Mouse (Mus musculus): ENCODE results near the gene Cdk15. TPM values are rescaled to one million over a fixed set of nuclear protein-coding genes. Genes with fewer than 3 reads are reported as not detected.
A peak's percentile ranks its signal among the peaks of the same experiment; 100 is the strongest.

The Cdk15 gene
- polyA plus RNA-seq, 1 experiment from 2014 or later, result not detected

DNA sequence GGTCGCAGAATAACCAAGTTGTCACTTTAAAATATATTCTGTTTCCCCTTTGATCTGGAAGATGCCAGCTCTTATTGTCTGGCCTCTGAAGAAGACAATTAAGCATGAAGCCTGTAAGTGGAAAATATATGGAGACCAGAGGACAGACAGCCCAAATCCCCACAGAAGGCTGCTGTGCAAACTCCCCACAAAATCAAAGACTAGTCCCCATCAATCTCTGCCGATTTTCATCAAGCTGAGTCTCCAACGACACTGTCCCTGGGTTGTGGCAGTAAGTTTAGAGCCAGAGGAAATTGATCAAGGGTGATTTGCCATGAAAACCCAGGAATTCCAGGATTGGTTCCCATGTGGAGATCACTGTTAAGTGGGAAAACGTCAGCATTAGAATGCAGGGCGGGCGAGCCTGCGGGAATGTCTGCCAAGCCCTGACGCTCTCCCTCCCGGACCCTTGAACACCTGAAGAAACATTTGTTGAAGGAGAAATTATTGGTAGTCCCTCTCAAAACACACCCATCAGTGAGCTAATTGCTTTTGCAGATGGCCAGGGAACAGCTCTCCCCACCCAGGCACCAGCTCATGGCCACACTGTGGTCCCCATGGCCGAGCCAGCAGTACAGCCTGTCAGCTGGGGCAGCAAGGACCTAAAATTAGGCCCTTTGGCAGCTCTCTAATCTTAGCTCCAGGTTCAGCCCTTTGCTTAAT, 77.3 kb downstream of the Cdk15 start:
- H3K4me3 ChIP-seq (replicated peaks), result no peak overlapping the region
- H3K9ac ChIP-seq, result no peak overlapping the region
- H3K27me3 ChIP-seq, result no peaks in the 10 kb centered on the region
- H3K4me1 ChIP-seq (replicated peaks), result no peaks in the 10 kb centered on the region
- ATAC-seq (ENCODE audit: low read depth) (no peak), DNase-seq (no peak)
- 67% methylated on average over 10 of the region's 10 CpGs for WGBS (ENCODE audit: insufficient replicate concordance)
- no peak overlapping the region for H3K27ac ChIP-seq
- H3K36me3 ChIP-seq, result no peaks in the 10 kb centered on the region
- H3K4me2 ChIP-seq, result no peak overlapping the region
- no peaks in the 10 kb centered on the region for H3K9me3 ChIP-seq (replicated peaks)

DNA sequence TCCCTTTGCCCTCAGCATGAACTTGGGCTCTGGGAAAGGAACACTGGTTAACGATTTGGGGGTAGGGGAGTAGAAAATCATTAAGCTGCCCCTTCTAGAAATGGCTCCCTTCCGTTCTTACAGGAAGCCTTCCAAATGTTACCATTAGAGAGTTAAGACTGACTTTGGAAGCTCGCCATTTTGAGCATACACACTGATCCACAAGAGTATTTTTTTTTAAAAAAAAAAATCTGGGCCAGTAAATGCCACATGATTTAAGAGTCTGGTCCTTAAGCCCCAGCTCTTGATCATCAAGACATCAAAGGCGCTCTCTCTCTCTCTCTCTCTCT, 77.8 kb downstream of the Cdk15 start:
- no peaks in the 10 kb centered on the region for H3K36me3 ChIP-seq
- H3K9ac ChIP-seq, result no peak overlapping the region
- DNase-seq (no peak), ATAC-seq (ENCODE audit: low read depth) (no peak)
- no peaks in the 10 kb centered on the region for H3K4me1 ChIP-seq (replicated peaks)
- 50% methylated on average over 4 of the region's 4 CpGs for WGBS (ENCODE audit: insufficient replicate concordance)
- no peak overlapping the region for H3K4me3 ChIP-seq (replicated peaks)
- no peaks in the 10 kb centered on the region for H3K27me3 ChIP-seq
- no peak overlapping the region for H3K4me2 ChIP-seq
- no peak overlapping the region for H3K27ac ChIP-seq
- H3K9me3 ChIP-seq (replicated peaks), result no peaks in the 10 kb centered on the region

DNA sequence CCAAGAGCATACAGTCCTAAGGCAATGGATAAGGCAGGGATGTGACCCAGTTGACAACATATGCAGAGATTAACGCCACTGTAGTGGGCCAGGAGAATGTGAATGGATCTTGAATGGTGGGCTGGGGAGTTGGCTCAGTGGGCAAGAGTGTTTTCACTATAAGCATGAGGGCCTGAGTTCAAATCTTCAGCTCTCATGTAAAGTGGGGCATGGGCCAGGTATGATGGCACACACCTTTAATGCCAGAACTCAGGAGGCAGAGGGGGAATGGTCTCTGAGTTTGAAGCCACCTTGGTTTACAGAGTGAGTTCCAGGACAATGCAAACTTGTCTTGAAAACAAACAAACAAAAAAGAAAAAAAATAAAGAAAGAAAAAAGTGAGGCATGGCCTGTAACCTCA, 79.5 kb downstream of the Cdk15 start:
- Histone ChIP-seq H3K4me1 (replicated peaks) (peaks cover 5% of the 10 kb centered on the region; the same call in 1 of the 2 replicates), H3K27me3 (no peaks in the 10 kb centered on the region), H3K36me3 (no peaks in the 10 kb centered on the region), H3K27ac (no peak overlapping the region), H3K4me3 (replicated peaks) (no peak overlapping the region), H3K9me3 (replicated peaks) (no peaks in the 10 kb centered on the region), H3K9ac (no peak overlapping the region), H3K4me2 (no peak overlapping the region)
- ATAC-seq (ENCODE audit: low read depth) (no peak), DNase-seq (no peak)
- WGBS (ENCODE audit: insufficient replicate concordance), result 66% methylated on average over 1 of the region's 1 CpGs

DNA sequence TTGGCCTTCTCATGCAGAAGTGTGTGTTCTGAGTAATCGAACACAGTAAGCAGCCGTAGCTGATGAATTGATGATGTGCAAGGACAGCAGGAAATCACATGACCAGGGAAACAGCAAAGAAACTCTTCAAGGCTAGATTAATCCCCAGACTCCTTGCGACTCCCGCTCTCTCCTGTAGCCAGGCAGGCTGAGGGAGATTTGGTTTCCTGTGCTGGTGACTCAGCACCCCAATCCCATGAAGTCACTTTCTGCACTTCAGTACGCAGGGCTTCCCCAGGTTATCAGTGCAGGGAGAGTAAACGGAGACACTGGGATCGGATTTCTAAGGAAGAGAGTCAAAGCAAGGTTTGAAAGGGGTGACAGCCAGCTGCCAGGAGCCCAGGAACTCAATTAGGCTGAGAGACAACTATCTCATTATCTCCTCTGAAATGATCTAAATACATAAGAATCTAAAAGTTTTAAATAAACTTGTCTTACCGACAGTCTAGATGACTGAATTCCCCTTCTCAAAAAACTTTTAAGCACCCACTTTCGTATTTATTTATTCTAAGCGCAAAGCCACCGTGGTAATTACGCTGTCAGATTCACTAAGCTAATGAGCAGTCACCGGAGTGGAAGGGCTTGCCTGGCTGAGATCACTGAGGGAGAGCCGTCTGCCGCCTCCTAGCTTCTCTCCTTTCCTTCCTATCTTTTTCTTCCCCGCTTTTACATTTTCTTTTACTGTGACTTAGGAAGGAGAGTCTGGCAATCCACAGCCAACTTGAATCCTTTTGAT, 84.3 kb downstream of the Cdk15 start:
- no peak overlapping the region for H3K9ac ChIP-seq
- 20% methylated on average over 16 of the region's 16 CpGs for WGBS (ENCODE audit: insufficient replicate concordance)
- H3K36me3 ChIP-seq, result no peaks in the 10 kb centered on the region
- H3K4me3 ChIP-seq (replicated peaks), result no peak overlapping the region
- ATAC-seq (ENCODE audit: low read depth) (no peak), DNase-seq (no peak)
- H3K4me2 ChIP-seq, result no peak overlapping the region
- no peaks in the 10 kb centered on the region for H3K27me3 ChIP-seq
- no peak overlapping the region for H3K27ac ChIP-seq
- H3K4me1 ChIP-seq (replicated peaks), result peaks cover 5% of the 10 kb centered on the region; the same call in 1 of the 2 replicates
- no peaks in the 10 kb centered on the region for H3K9me3 ChIP-seq (replicated peaks)

DNA sequence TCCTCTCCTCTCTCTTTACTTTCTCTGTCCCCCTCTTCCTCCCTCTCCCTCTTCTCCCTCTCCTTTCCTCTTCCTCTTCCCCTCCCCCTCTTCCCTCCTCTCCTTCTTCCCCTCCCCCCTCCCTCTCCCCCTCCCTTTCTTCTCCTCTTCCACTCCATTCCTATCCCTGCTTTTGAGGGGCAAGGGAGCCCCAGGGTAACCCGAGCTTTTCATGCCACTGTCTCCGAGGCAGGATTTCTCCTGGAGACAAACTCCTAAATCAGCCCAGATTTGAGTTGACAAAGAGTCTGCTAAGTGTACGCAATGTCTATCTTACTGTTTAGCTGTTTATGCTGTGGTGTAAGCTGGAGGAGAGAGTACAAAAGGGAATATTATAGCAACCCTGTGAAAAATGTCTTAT, 85.0 kb downstream of the Cdk15 start:
- Histone ChIP-seq H3K4me3 (replicated peaks) (no peak overlapping the region), H3K4me1 (replicated peaks) (peaks cover 5% of the 10 kb centered on the region; the same call in 1 of the 2 replicates), H3K27me3 (no peaks in the 10 kb centered on the region), H3K9me3 (replicated peaks) (no peaks in the 10 kb centered on the region), H3K4me2 (no peak overlapping the region), H3K27ac (no peak overlapping the region), H3K36me3 (no peaks in the 10 kb centered on the region), H3K9ac (no peak overlapping the region)
- DNase-seq, result no peak
- 40% methylated on average over 3 of the region's 3 CpGs for WGBS (ENCODE audit: insufficient replicate concordance)
- ATAC-seq (ENCODE audit: low read depth), result no peak

DNA sequence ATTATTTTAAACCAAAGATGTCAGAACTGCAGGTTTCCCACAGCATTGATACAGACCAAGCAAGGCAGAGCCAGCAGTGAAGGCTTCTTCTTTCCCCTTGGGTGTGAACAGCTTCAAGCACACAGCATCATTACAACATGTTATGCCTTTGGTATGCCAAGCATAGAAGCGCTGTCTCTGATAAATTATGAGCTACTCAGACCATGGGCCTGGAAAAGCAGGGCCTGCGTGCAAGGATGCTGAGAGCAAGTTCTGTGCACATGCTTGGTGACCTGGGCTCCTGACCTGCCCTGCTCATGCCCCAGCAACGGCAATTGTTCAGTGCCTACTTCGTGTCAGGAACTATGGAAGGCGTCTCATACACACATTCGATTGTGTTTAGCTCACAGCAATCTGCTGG, 85.4 kb downstream of the Cdk15 start:
- WGBS (ENCODE audit: insufficient replicate concordance), result 70% methylated on average over 6 of the region's 6 CpGs
- no peak overlapping the region for H3K4me2 ChIP-seq
- DNase-seq, result no peak
- H3K4me3 ChIP-seq (replicated peaks), result no peak overlapping the region
- no peaks in the 10 kb centered on the region for H3K36me3 ChIP-seq
- peaks cover 5% of the 10 kb centered on the region; the same call in 1 of the 2 replicates for H3K4me1 ChIP-seq (replicated peaks)
- H3K9ac ChIP-seq, result no peak overlapping the region
- no peak overlapping the region for H3K27ac ChIP-seq
- H3K9me3 ChIP-seq (replicated peaks), result no peaks in the 10 kb centered on the region
- H3K27me3 ChIP-seq, result no peaks in the 10 kb centered on the region
- no peak for ATAC-seq (ENCODE audit: low read depth)

DNA sequence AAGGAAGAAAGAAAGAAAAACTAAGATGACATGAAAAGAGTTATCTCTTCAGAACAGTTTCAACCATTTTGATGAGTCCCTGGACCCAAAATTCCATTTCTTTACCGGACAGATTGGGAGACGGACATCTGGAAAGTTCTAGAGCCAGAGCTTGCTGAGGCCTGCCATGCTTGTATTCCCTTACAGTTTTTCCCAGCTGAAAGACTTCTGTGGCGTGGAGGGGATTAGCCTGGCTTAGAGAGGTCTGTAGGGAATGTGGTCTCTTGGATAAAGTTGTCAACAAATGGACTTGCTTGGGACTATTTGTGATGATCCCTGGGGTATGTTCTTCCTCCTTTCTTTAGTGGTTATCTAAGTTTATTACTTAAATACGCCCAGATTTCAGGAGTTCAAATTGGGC, 96.0 kb downstream of the Cdk15 start:
- Histone ChIP-seq H3K4me3 (replicated peaks) (no peak overlapping the region), H3K36me3 (no peaks in the 10 kb centered on the region), H3K9me3 (replicated peaks) (no peaks in the 10 kb centered on the region), H3K9ac (no peak overlapping the region), H3K27me3 (no peaks in the 10 kb centered on the region), H3K27ac (no peak overlapping the region), H3K4me2 (no peak overlapping the region), H3K4me1 (replicated peaks) (0 out of 2 replicates have a peak, but pooled peaks cover 8% of the 10 kb centered on the region)
- ATAC-seq (ENCODE audit: low read depth) (no peak), DNase-seq (no peak)
- 60% methylated on average over 4 of the region's 4 CpGs for WGBS (ENCODE audit: insufficient replicate concordance)

DNA sequence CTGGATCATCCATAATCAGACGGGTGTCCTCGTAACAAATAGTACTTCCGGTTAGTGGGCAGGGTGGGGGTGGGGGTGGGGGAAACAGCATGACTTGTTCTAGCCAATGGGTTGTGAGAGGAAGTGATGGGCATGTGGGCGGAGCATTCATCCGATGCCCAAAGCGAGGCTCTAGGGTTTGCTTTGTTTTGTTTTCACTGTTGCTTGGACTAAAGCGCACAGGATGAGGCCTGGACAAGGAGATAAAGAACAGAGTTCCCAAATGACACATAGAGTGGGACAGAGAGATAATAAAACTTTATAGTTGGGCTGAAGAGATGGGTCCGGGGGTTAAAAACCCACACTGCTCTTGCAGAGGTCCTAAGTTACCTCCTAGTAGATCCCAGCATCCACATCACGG, 98.7 kb downstream of the Cdk15 start:
- Histone ChIP-seq H3K9me3 (replicated peaks) (no peaks in the 10 kb centered on the region), H3K27ac (no peak overlapping the region), H3K4me2 (peak overlapping the region; percentile 30; the same call in 1 of the 2 replicates), H3K27me3 (no peaks in the 10 kb centered on the region), H3K4me1 (replicated peaks) (peaks cover 21% of the 10 kb centered on the region), H3K9ac (no peak overlapping the region), H3K36me3 (no peaks in the 10 kb centered on the region), H3K4me3 (replicated peaks) (no peak overlapping the region)
- ATAC-seq (ENCODE audit: low read depth), result peak; percentile 71
- 34% methylated on average over 9 of the region's 9 CpGs for WGBS (ENCODE audit: insufficient replicate concordance)
- peak; percentile 37 for DNase-seq

DNA sequence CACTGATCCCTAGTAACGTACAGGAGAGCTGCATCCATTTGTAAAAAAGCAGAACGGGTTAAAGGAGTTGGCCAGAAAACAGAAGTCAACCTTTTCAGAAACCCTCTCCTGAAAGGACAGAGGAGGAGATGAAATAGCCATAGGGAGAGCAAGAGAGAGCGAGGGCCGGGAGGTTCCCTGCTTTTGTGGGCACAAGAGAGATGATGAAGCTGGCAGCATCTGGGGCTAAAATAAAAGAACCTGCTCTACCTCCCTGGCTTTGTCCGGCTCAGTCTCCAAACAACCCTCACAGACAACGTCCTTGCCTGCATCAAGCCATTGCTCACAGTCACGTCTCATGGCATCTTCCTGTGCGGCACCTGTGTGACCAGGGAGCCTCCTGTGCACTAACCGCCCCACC, 102.4 kb downstream of the Cdk15 start:
- H3K4me2 ChIP-seq, result no peak overlapping the region
- H3K9ac ChIP-seq, result no peak overlapping the region
- H3K4me3 ChIP-seq (replicated peaks), result no peak overlapping the region
- WGBS (ENCODE audit: insufficient replicate concordance), result 74% methylated on average over 9 of the region's 9 CpGs
- no peak for DNase-seq
- no peaks in the 10 kb centered on the region for H3K9me3 ChIP-seq (replicated peaks)
- peaks cover 41% of the 10 kb centered on the region for H3K4me1 ChIP-seq (replicated peaks)
- no peaks in the 10 kb centered on the region for H3K27me3 ChIP-seq
- ATAC-seq (ENCODE audit: low read depth), result no peak
- no peak overlapping the region for H3K27ac ChIP-seq
- H3K36me3 ChIP-seq, result no peaks in the 10 kb centered on the region

DNA sequence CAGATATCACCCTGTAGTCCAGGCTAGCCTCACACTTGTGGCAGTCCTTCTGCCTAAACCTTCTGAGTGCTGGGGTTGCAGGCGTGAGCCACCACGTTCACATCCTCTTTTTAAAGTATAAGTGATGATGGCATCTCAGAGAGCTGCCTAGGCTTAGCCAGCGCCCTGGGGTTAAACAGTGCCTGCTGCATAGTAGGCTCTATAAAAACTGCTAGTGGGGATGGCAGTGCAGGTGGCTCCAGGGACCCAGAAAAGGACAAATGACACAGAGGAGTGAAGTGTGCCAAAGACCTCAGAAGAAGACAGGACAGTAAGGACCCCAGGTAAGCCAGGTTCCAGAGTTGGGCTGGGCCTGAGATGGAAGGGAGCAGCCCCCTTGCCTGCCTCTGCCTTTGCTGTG, 104.1 kb downstream of the Cdk15 start:
- no peak overlapping the region for H3K4me3 ChIP-seq (replicated peaks)
- ATAC-seq (ENCODE audit: low read depth), result no peak
- no peaks in the 10 kb centered on the region for H3K36me3 ChIP-seq
- no peaks in the 10 kb centered on the region for H3K9me3 ChIP-seq (replicated peaks)
- WGBS (ENCODE audit: insufficient replicate concordance), result 45% methylated on average over 3 of the region's 3 CpGs
- H3K27ac ChIP-seq, result no peak overlapping the region
- no peak overlapping the region for H3K4me2 ChIP-seq
- no peak overlapping the region for H3K9ac ChIP-seq
- H3K4me1 ChIP-seq (replicated peaks), result peaks cover 43% of the 10 kb centered on the region
- H3K27me3 ChIP-seq, result no peaks in the 10 kb centered on the region
- no peak for DNase-seq

DNA sequence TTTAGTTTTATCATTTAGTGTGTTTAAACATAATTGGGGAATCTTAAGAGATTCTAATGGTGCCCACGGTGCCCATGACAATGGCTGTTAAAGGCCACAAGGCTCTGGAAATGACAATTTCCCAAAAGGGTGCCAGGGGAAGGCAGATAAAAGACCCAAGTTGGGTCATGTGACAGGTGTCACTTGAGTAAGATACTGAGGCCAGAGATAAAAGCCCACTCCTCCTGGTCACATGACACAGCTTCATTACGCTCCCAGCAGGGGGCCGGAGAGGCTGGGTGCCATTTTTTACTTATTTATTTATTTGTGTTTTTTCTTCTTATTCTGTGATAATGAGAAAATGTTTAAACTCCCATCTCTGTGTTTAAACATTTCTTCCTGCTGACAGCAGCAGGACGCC, 104.8 kb downstream of the Cdk15 start:
- no peak overlapping the region for H3K4me3 ChIP-seq (replicated peaks)
- ATAC-seq (ENCODE audit: low read depth), result no peak
- H3K36me3 ChIP-seq, result no peaks in the 10 kb centered on the region
- H3K9me3 ChIP-seq (replicated peaks), result no peaks in the 10 kb centered on the region
- no peak overlapping the region for H3K4me2 ChIP-seq
- no peak overlapping the region for H3K27ac ChIP-seq
- no peak overlapping the region for H3K9ac ChIP-seq
- no peak for DNase-seq
- no peaks in the 10 kb centered on the region for H3K27me3 ChIP-seq
- WGBS (ENCODE audit: insufficient replicate concordance), result 27% methylated on average over 4 of the region's 4 CpGs
- H3K4me1 ChIP-seq (replicated peaks), result peaks cover 43% of the 10 kb centered on the region

DNA sequence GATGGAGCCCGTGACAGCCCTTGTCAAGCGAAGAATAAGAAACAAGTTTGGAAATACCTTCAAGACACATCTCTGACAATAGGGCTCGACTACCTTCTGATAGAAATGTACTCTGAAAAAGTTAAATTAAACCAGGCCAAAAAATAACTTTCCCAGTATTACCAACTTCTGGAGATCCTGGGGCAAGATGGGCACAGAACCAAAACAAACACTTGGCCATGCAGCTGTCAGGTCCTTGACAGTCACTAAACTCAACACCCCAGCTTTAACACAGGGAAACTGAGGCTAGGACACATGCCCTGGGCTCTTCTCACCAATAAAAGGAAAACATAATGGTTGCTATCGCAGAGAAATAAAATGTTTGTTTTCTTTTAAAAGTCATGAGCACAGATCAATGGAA, 105.3 kb downstream of the Cdk15 start:
- Histone ChIP-seq H3K4me3 (replicated peaks) (no peak overlapping the region), H3K27ac (no peak overlapping the region), H3K9ac (no peak overlapping the region), H3K9me3 (replicated peaks) (no peaks in the 10 kb centered on the region), H3K4me1 (replicated peaks) (peaks cover 46% of the 10 kb centered on the region), H3K27me3 (no peaks in the 10 kb centered on the region), H3K4me2 (no peak overlapping the region), H3K36me3 (no peaks in the 10 kb centered on the region)
- no peak for ATAC-seq (ENCODE audit: low read depth)
- no peak for DNase-seq
- 81% methylated on average over 4 of the region's 4 CpGs for WGBS (ENCODE audit: insufficient replicate concordance)
